7 mouse cellular contexts compared by ENCODE assay signal in the genomic region with DNA sequence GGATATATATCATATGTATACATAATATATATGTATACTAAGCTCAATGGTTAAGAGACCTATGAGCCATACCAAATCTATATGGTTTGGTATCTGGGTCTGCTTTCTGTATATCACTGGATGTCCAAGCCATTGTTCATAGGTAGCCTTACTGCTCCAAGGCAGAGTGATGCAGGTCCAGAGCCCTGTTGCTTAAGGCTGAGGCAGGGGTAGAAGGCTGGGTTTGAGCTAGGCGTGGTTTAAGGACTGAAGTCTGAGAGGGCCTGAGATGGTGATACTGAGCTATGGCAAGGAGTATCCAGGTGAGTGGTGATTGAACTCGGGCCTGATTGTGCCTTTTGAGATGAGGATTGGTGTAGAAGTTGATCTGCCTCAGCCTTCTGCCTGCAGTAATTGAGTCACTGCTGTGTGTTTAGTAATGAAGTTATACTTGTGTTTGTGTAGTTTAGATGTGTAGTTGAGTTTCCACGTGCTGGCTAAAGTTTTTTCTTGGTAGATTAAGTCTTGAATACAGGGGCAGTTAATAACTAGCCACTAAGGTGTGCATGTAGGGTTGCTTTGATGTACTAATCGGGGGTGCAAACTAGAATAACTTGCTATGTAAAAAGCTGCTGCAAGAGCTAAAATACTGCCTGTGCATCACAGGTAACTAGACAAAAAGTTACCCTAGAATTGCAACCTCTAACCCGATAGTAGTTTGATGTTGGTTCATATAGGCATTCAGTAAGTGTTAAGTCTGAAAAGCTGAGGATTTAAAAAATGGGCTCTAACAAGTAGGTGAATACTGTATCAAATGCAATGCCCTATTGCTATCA. TPM values are rescaled to one million over a fixed set of nuclear protein-coding genes. Genes with fewer than 3 reads are reported as not detected.
DNase-seq lines count a peak whose midpoint lies in the region; ATAC-seq and TF ChIP-seq lines count a peak whose summit lies in the region.

No protein-coding gene starts in this region.

- peaks cover 10% of the 10 kb centered on the region; the same call in 1 of the 2 replicates for H3K4me1 ChIP-seq in hindbrain, postnatal 0 days (ENCODE audit: insufficient read depth, low read length)

- intact Hi-C loops in left cerebral cortex, adult 2 months (cut with DNase I): no loop called here

- peak overlapping the region; percentile 97 for H3K9ac ChIP-seq in hindbrain, postnatal 0 days (replicated peaks; ENCODE audit: low read length)

- no peak overlapping the region for H3K27ac ChIP-seq in left cerebral cortex, adult 2 months
- peak overlapping the region; percentile 83; the same call in 1 of the 2 replicates for H3K27ac ChIP-seq in hindbrain, postnatal 0 days

- H3K4me3 ChIP-seq in left cerebral cortex, adult 2 months: peak overlapping the region; percentile 70
- H3K4me3 ChIP-seq in hindbrain, postnatal 0 days (ENCODE audit: low read length): peak overlapping the region; percentile 96; the same call in 1 of the 2 replicates

- WGBS in hindbrain, postnatal 0 days: 50% methylated on average over 5 of the region's 5 CpGs

- no peak for ATAC-seq in hindbrain, postnatal 0 days
- no peak for ATAC-seq in inflammation-experienced regulatory T-cells, adult 6 months

- H3K27me3 ChIP-seq in hindbrain, postnatal 0 days (ENCODE audit: insufficient read depth, low read length): no peaks in the 10 kb centered on the region

- peak overlapping the region; percentile 67 for H3K4me2 ChIP-seq in hindbrain, postnatal 0 days (ENCODE audit: low read depth, low read length)

- peaks cover 25% of the 10 kb centered on the region for H3K36me3 ChIP-seq in hindbrain, postnatal 0 days (ENCODE audit: insufficient read depth, low read length)

- TF ChIP-seq CTCF in left cerebral cortex, adult 2 months (IDR thresholded peaks at IDR 0.05): no peak
- no peak for TF ChIP-seq CTCF in hindbrain, postnatal 0 days (IDR thresholded peaks at IDR 0.05; ENCODE audit: low read depth)

- H3K9me3 ChIP-seq in hindbrain, postnatal 0 days (ENCODE audit: low read length): no peaks in the 10 kb centered on the region

- DNase-seq in left cerebral cortex, adult 2 months (ENCODE audit: extremely low spot score in 1 of 2, low spot score in 2 of 2): no peak
- no peak for DNase-seq in left cerebral cortex, adult 9 months (ENCODE audit: low spot score in 2 of 2)
- DNase-seq in embryo, embryonic 9.5 days (ENCODE audit: extremely low spot score): peak; percentile 47
- DNase-seq in hindbrain, postnatal 0 days (ENCODE audit: low spot score): no peak
- peak; percentile 30 for DNase-seq in naive thymus-derived CD4-positive, alpha-beta T cell, adult 2 months (ENCODE audit: low read depth)
- DNase-seq in cerebellum, adult 9-10 months: no peak

RNA-seq across cellular contexts. Expression of gene Gcn1l1, which starts 1.1 kb away (rescaled TPM):
- 10 to 100 TPM; 70.7 to 73.2 TPM for total RNA-seq in left cerebral cortex, adult 2 months (2021)
- total RNA-seq in hindbrain, postnatal 0 days (2014; rRNA removed): 73.4 and 81.7 TPM in 2 replicates
- polyA plus RNA-seq in hindbrain, postnatal 0 days (2015; fragmentation: Nextera tagmentation; extraction: Ambion mirVana): 22.8 and 24.3 TPM in 2 replicates
- 10 to 100 TPM; 24.7 to 36.4 (median 28.6) TPM for polyA plus RNA-seq in inflammation-experienced regulatory T-cells, adult 6 months (2017; shearing (Covaris generic))

RNA-seq across cellular contexts. Expression of gene Rplp0, which starts 4.7 kb away (rescaled TPM):
- total RNA-seq in left cerebral cortex, adult 2 months (2021): 100 to 1,000 TPM; 183 to 187 TPM
- 1,557 and 1,861 TPM in 2 replicates for total RNA-seq in hindbrain, postnatal 0 days (2014; rRNA removed)
- polyA plus RNA-seq in hindbrain, postnatal 0 days (2015; fragmentation: Nextera tagmentation; extraction: Ambion mirVana): 786 and 796 TPM in 2 replicates
- 1,000 to 10,000 TPM; 3,093 to 3,894 (median 3,885) TPM for polyA plus RNA-seq in inflammation-experienced regulatory T-cells, adult 6 months (2017; shearing (Covaris generic))

RNA-seq across cellular contexts. Expression of gene Pxn, which starts 57.5 kb away (rescaled TPM):
- total RNA-seq in left cerebral cortex, adult 2 months (2021): 10 to 100 TPM; 22.8 to 25.7 TPM
- 40.6 and 41.0 TPM in 2 replicates for total RNA-seq in hindbrain, postnatal 0 days (2014; rRNA removed)
- polyA plus RNA-seq in hindbrain, postnatal 0 days (2015; fragmentation: Nextera tagmentation; extraction: Ambion mirVana): 16.8 and 18.0 TPM in 2 replicates
- polyA plus RNA-seq in inflammation-experienced regulatory T-cells, adult 6 months (2017; shearing (Covaris generic)): 10 to 100 TPM; 13.7 to 22.1 (median 16.7) TPM

Comparison
In these comparisons a context has a peak if more than half of its experiments do, and no peak if none do; other contexts are left out.
1. DNase-seq: peak in embryo, embryonic 9.5 days (single experiment) and naive thymus-derived CD4-positive, alpha-beta T cell, adult 2 months (single experiment); none in left cerebral cortex, adult 2 months (0 of 2), left cerebral cortex, adult 9 months (0 of 2), hindbrain, postnatal 0 days (single experiment) and cerebellum, adult 9-10 months (single experiment).